Mouse (Mus musculus): ENCODE measurements around the gene Hist1h2bn.

The Hist1h2bn gene

GRCm38 (mm10) chr13:21729544-21729943 lies 24.4 kb upstream of the Hist1h2bn start:
- no peak for DNase-seq

- peak; percentile 57 for DNase-seq
These were observed 20.5 kb upstream of the Hist1h2bn start for GRCm38 (mm10) chr13:21733466-21733865.

GRCm38 (mm10) chr13:21734010-21734905 lies 19.7 kb upstream of the Hist1h2bn start:
- peak; percentile 83 for DNase-seq

- DNase-seq: peak; percentile 90
These were observed 18.8 kb upstream of the Hist1h2bn start, which contains the start of gene Hist1h4j for GRCm38 (mm10) chr13:21734906-21735767. Gene Hist1h4j (plus strand): TSS chr13:21735064.

- DNase-seq: no peak
These were observed 8.9 kb upstream of the Hist1h2bn start for GRCm38 (mm10) chr13:21745006-21745405.

GRCm38 (mm10) chr13:21749387-21750158 lies 4.3 kb upstream of the Hist1h2bn start:
- DNase-seq: no peak

- peak; percentile 98 for DNase-seq
These were observed 3.5 kb upstream of the Hist1h2bn start, which contains the start of gene Hist1h4k for GRCm38 (mm10) chr13:21750159-21751017. Gene Hist1h4k (minus strand): TSS chr13:21750505.

- no peak for DNase-seq
These were observed 2.5 kb upstream of the Hist1h2bn start for GRCm38 (mm10) chr13:21751417-21751816.

GRCm38 (mm10) chr13:21751827-21752226 lies 2.1 kb upstream of the Hist1h2bn start:
- no peak for DNase-seq

GRCm38 (mm10) chr13:21752356-21752755 lies 1.6 kb upstream of the Hist1h2bn start:
- no peak for DNase-seq

- no peak for DNase-seq
These were observed 836 bp upstream of the Hist1h2bn start for GRCm38 (mm10) chr13:21753051-21753523.

- DNase-seq: peak; percentile 53
These were observed 525 bp downstream of the Hist1h2bn start for GRCm38 (mm10) chr13:21754294-21755001.

- DNase-seq: no peak
These were observed 1.8 kb downstream of the Hist1h2bn start for GRCm38 (mm10) chr13:21755707-21756106.

GRCm38 (mm10) chr13:21778814-21779766 lies 25.2 kb downstream of the Hist1h2bn start:
- DNase-seq: peak; percentile 79

GRCm38 (mm10) chr13:21779767-21780731 lies 26.1 kb downstream of the Hist1h2bn start, which contains the start of gene Hist1h1b:
Gene Hist1h1b (minus strand): TSS chr13:21780625.
- peak; percentile 86 for DNase-seq

GRCm38 (mm10) chr13:21781021-21781555 lies 27.2 kb downstream of the Hist1h2bn start:
- DNase-seq: no peak

GRCm38 (mm10) chr13:21781639-21782038 lies 27.7 kb downstream of the Hist1h2bn start:
- no peak for DNase-seq

All from thymus, postnatal 14 days (tissue).